Mouse (Mus musculus): ENCODE measurements at regions not wholly inside any gene's neighbourhood (a gene's known extent, or its start where the extent isn't known, plus 50 kb on each side); places are given as distances from the start of the nearest gene placed in this dataset.
"Not testable (repeated sequence)": the region's sequence is repeated elsewhere in the genome, so short reads cannot be mapped to it uniquely, and the experiment has no call there.

- not testable (repeated sequence) for DNase-seq (ENCODE audit: low spot score); H3K27me3 ChIP-seq (ENCODE audit: control insufficient read depth, insufficient read depth, low read length); H3K9ac ChIP-seq (replicated peaks; ENCODE audit: low read length); H3K4me2 ChIP-seq (ENCODE audit: low read depth, low read length); H3K27ac ChIP-seq (replicated peaks; ENCODE audit: low read depth, low read length); H3K36me3 ChIP-seq (replicated peaks; ENCODE audit: control insufficient read depth, insufficient read depth, low read depth, low read length); H3K9me3 ChIP-seq (replicated peaks; ENCODE audit: control insufficient read depth, low read length); H3K4me3 ChIP-seq (ENCODE audit: low read depth, low read length); H3K4me1 ChIP-seq (ENCODE audit: control insufficient read depth, insufficient read depth, low read length); ATAC-seq (replicated peaks; ENCODE audit: insufficient number of reproducible peaks, low FRiP score, low TSS enrichment, low read depth)
- WGBS = no CpG with 5 or more reads among the region's 2 CpGs
These were observed 209.1 kb upstream of the AI593442 start for GRCm38 (mm10) chr9:52888653-52889052.

GRCm38 (mm10) chr9:52887997-52888396 is 208.4 kb upstream of the AI593442 start:
- no CpG with 5 or more reads among the region's 3 CpGs for WGBS
- not testable (repeated sequence) for H3K9me3 ChIP-seq (replicated peaks; ENCODE audit: control insufficient read depth, low read length); H3K4me1 ChIP-seq (ENCODE audit: control insufficient read depth, insufficient read depth, low read length); H3K27me3 ChIP-seq (ENCODE audit: control insufficient read depth, insufficient read depth, low read length); DNase-seq (ENCODE audit: low spot score); H3K27ac ChIP-seq (replicated peaks; ENCODE audit: low read depth, low read length); H3K36me3 ChIP-seq (replicated peaks; ENCODE audit: control insufficient read depth, insufficient read depth, low read depth, low read length); H3K4me2 ChIP-seq (ENCODE audit: low read depth, low read length); ATAC-seq (replicated peaks; ENCODE audit: insufficient number of reproducible peaks, low FRiP score, low TSS enrichment, low read depth); H3K4me3 ChIP-seq (ENCODE audit: low read depth, low read length); H3K9ac ChIP-seq (replicated peaks; ENCODE audit: low read length)

GRCm38 (mm10) chr9:52867236-52867635 is 187.7 kb upstream of the AI593442 start:
- ATAC-seq (replicated peaks; ENCODE audit: insufficient number of reproducible peaks, low FRiP score, low TSS enrichment, low read depth) (no peak), DNase-seq (ENCODE audit: low spot score) (no peak)
- Histone ChIP-seq H3K4me2 (ENCODE audit: low read depth, low read length) (no peak overlapping the region), H3K27me3 (ENCODE audit: control insufficient read depth, insufficient read depth, low read length) (no peaks in the 10 kb centered on the region), H3K4me1 (ENCODE audit: control insufficient read depth, insufficient read depth, low read length) (no peaks in the 10 kb centered on the region), H3K9ac (replicated peaks; ENCODE audit: low read length) (no peak overlapping the region), H3K36me3 (replicated peaks; ENCODE audit: control insufficient read depth, insufficient read depth, low read depth, low read length) (no peaks in the 10 kb centered on the region), H3K27ac (replicated peaks; ENCODE audit: low read depth, low read length) (no peak overlapping the region), H3K9me3 (replicated peaks; ENCODE audit: control insufficient read depth, low read length) (no peaks in the 10 kb centered on the region), H3K4me3 (ENCODE audit: low read depth, low read length) (no peak overlapping the region)
- 84% methylated on average over 1 of the region's 1 CpGs for WGBS

GRCm38 (mm10) chr9:52860327-52860726 is 180.7 kb upstream of the AI593442 start:
- WGBS = 71% methylated on average over 4 of the region's 4 CpGs
- no peaks in the 10 kb centered on the region for H3K27me3 ChIP-seq (ENCODE audit: control insufficient read depth, insufficient read depth, low read length)
- DNase-seq (ENCODE audit: low spot score) = no peak

GRCm38 (mm10) chr9:52858411-52858810 is 178.8 kb upstream of the AI593442 start:
- ATAC-seq (replicated peaks; ENCODE audit: insufficient number of reproducible peaks, low FRiP score, low TSS enrichment, low read depth) = no peak
- Histone ChIP-seq H3K4me2 (ENCODE audit: low read depth, low read length) (no peak overlapping the region), H3K36me3 (replicated peaks; ENCODE audit: control insufficient read depth, insufficient read depth, low read depth, low read length) (no peaks in the 10 kb centered on the region), H3K9me3 (replicated peaks; ENCODE audit: control insufficient read depth, low read length) (no peaks in the 10 kb centered on the region), H3K4me3 (ENCODE audit: low read depth, low read length) (no peak overlapping the region), H3K27me3 (ENCODE audit: control insufficient read depth, insufficient read depth, low read length) (no peaks in the 10 kb centered on the region), H3K4me1 (ENCODE audit: control insufficient read depth, insufficient read depth, low read length) (no peaks in the 10 kb centered on the region), H3K27ac (replicated peaks; ENCODE audit: low read depth, low read length) (no peak overlapping the region), H3K9ac (replicated peaks; ENCODE audit: low read length) (no peak overlapping the region)
- 68% methylated on average over 4 of the region's 4 CpGs for WGBS
- no peak for DNase-seq (ENCODE audit: low spot score)

More at GRCm38 (mm10) chr9:52860327-52860726, 180.7 kb upstream of the AI593442 start:
- Histone ChIP-seq H3K4me1 (ENCODE audit: control insufficient read depth, insufficient read depth, low read length) (no peaks in the 10 kb centered on the region), H3K9ac (replicated peaks; ENCODE audit: low read length) (no peak overlapping the region), H3K4me2 (ENCODE audit: low read depth, low read length) (no peak overlapping the region), H3K4me3 (ENCODE audit: low read depth, low read length) (no peak overlapping the region), H3K36me3 (replicated peaks; ENCODE audit: control insufficient read depth, insufficient read depth, low read depth, low read length) (no peaks in the 10 kb centered on the region), H3K9me3 (replicated peaks; ENCODE audit: control insufficient read depth, low read length) (no peaks in the 10 kb centered on the region), H3K27ac (replicated peaks; ENCODE audit: low read depth, low read length) (no peak overlapping the region)
- ATAC-seq (replicated peaks; ENCODE audit: insufficient number of reproducible peaks, low FRiP score, low TSS enrichment, low read depth) = no peak

- DNase-seq (ENCODE audit: low spot score) (peak; percentile 42), ATAC-seq (replicated peaks; ENCODE audit: insufficient number of reproducible peaks, low FRiP score, low TSS enrichment, low read depth) (no peak)
- Histone ChIP-seq H3K27me3 (ENCODE audit: control insufficient read depth, insufficient read depth, low read length) (no peaks in the 10 kb centered on the region), H3K36me3 (replicated peaks; ENCODE audit: control insufficient read depth, insufficient read depth, low read depth, low read length) (no peaks in the 10 kb centered on the region), H3K9me3 (replicated peaks; ENCODE audit: control insufficient read depth, low read length) (no peaks in the 10 kb centered on the region), H3K4me1 (ENCODE audit: control insufficient read depth, insufficient read depth, low read length) (no peaks in the 10 kb centered on the region), H3K4me2 (ENCODE audit: low read depth, low read length) (no peak overlapping the region), H3K4me3 (ENCODE audit: low read depth, low read length) (no peak overlapping the region), H3K27ac (replicated peaks; ENCODE audit: low read depth, low read length) (no peak overlapping the region), H3K9ac (replicated peaks; ENCODE audit: low read length) (no peak overlapping the region)
- 37% methylated on average over 6 of the region's 6 CpGs for WGBS
These were observed 173.8 kb upstream of the AI593442 start for GRCm38 (mm10) chr9:52853338-52853737.

GRCm38 (mm10) chr9:52850552-52850951 is 171.0 kb upstream of the AI593442 start:
- H3K4me1 ChIP-seq (ENCODE audit: control insufficient read depth, insufficient read depth, low read length) = no peaks in the 10 kb centered on the region
- 78% methylated on average over 2 of the region's 2 CpGs for WGBS
- no peaks in the 10 kb centered on the region for H3K36me3 ChIP-seq (replicated peaks; ENCODE audit: control insufficient read depth, insufficient read depth, low read depth, low read length)

GRCm38 (mm10) chr9:52849931-52850330 is 170.4 kb upstream of the AI593442 start:
- Histone ChIP-seq H3K9ac (replicated peaks; ENCODE audit: low read length) (no peak overlapping the region), H3K4me3 (ENCODE audit: low read depth, low read length) (no peak overlapping the region), H3K36me3 (replicated peaks; ENCODE audit: control insufficient read depth, insufficient read depth, low read depth, low read length) (no peaks in the 10 kb centered on the region), H3K27me3 (ENCODE audit: control insufficient read depth, insufficient read depth, low read length) (no peaks in the 10 kb centered on the region), H3K27ac (replicated peaks; ENCODE audit: low read depth, low read length) (no peak overlapping the region), H3K4me2 (ENCODE audit: low read depth, low read length) (no peak overlapping the region), H3K4me1 (ENCODE audit: control insufficient read depth, insufficient read depth, low read length) (no peaks in the 10 kb centered on the region), H3K9me3 (replicated peaks; ENCODE audit: control insufficient read depth, low read length) (no peaks in the 10 kb centered on the region)
- ATAC-seq (replicated peaks; ENCODE audit: insufficient number of reproducible peaks, low FRiP score, low TSS enrichment, low read depth) (no peak), DNase-seq (ENCODE audit: low spot score) (no peak)
- 63% methylated on average over 3 of the region's 3 CpGs for WGBS

More at GRCm38 (mm10) chr9:52850552-52850951, 171.0 kb upstream of the AI593442 start:
- ATAC-seq (replicated peaks; ENCODE audit: insufficient number of reproducible peaks, low FRiP score, low TSS enrichment, low read depth) (no peak), DNase-seq (ENCODE audit: low spot score) (no peak)
- no peak overlapping the region for H3K4me2 ChIP-seq (ENCODE audit: low read depth, low read length)
- no peak overlapping the region for H3K9ac ChIP-seq (replicated peaks; ENCODE audit: low read length)
- H3K27me3 ChIP-seq (ENCODE audit: control insufficient read depth, insufficient read depth, low read length) = no peaks in the 10 kb centered on the region
- no peaks in the 10 kb centered on the region for H3K9me3 ChIP-seq (replicated peaks; ENCODE audit: control insufficient read depth, low read length)
- H3K4me3 ChIP-seq (ENCODE audit: low read depth, low read length) = no peak overlapping the region
- H3K27ac ChIP-seq (replicated peaks; ENCODE audit: low read depth, low read length) = no peak overlapping the region

Data from embryonic facial prominence, embryonic 11.5 days (tissue).